Mouse (Mus musculus): Measurements from ENCODE around the gene Krtap1-3. TPM values are rescaled to one million over a fixed set of nuclear protein-coding genes. Genes with fewer than 3 reads are reported as not detected.

Krtap1-3 gene
- polyA plus RNA-seq, 1 experiment from 2014 or later, result not detected

- no peak overlapping the region for H3K27ac ChIP-seq (replicated peaks)
- DNase-seq (ENCODE audit: low spot score) (no peak), ATAC-seq (ENCODE audit: low FRiP score, low TSS enrichment) (no peak)
- no peaks in the 10 kb centered on the region for H3K27me3 ChIP-seq (ENCODE audit: control insufficient read depth, insufficient read depth, low read length)
- no peaks in the 10 kb centered on the region for H3K36me3 ChIP-seq (ENCODE audit: control insufficient read depth, insufficient read depth, low read length)
- H3K9me3 ChIP-seq (ENCODE audit: control insufficient read depth, low read length), result no peaks in the 10 kb centered on the region
- no peaks in the 10 kb centered on the region for H3K4me1 ChIP-seq (replicated peaks; ENCODE audit: control insufficient read depth, insufficient read depth)
- 85% methylated on average over 7 of the region's 7 CpGs for WGBS
- no peak overlapping the region for H3K4me3 ChIP-seq (ENCODE audit: low read depth, low read length)
- no peak overlapping the region for H3K9ac ChIP-seq (ENCODE audit: low read length)
- TF ChIP-seq EP300 (optimal IDR thresholded peaks at IDR 0.05), result no peak
- no peak for TF ChIP-seq CTCF (IDR thresholded peaks at IDR 0.05; ENCODE audit: low read depth)
- H3K4me2 ChIP-seq (replicated peaks; ENCODE audit: low read depth), result no peak overlapping the region
Observed at GRCm38 (mm10) chr11:99585096-99585495, 6.0 kb downstream of the Krtap1-3 start.

- H3K27me3 ChIP-seq (ENCODE audit: control insufficient read depth, insufficient read depth, low read length), result no peaks in the 10 kb centered on the region
- no peak within 1 kb of the TSS for H3K27ac ChIP-seq (replicated peaks)
- no peak within 1 kb of the TSS for H3K4me2 ChIP-seq (replicated peaks; ENCODE audit: low read depth)
- 83% methylated on average over 5 of the region's 5 CpGs for WGBS
- no peak within 1 kb of the TSS for H3K4me3 ChIP-seq (ENCODE audit: low read depth, low read length)
- H3K36me3 ChIP-seq (ENCODE audit: control insufficient read depth, insufficient read depth, low read length), result no peaks in the 10 kb centered on the region
- H3K9me3 ChIP-seq (ENCODE audit: control insufficient read depth, low read length), result no peaks in the 10 kb centered on the region
- H3K9ac ChIP-seq (ENCODE audit: low read length), result no peak within 1 kb of the TSS
- DNase-seq (ENCODE audit: low spot score), result no peak
- TF ChIP-seq CTCF (IDR thresholded peaks at IDR 0.05; ENCODE audit: low read depth) (no peak), EP300 (optimal IDR thresholded peaks at IDR 0.05) (no peak)
- ATAC-seq (ENCODE audit: low FRiP score, low TSS enrichment), result no peak
- no peaks in the 10 kb centered on the region for H3K4me1 ChIP-seq (replicated peaks; ENCODE audit: control insufficient read depth, insufficient read depth)
Observed at GRCm38 (mm10) chr11:99583245-99583704, 7.9 kb downstream of the Krtap1-3 start, which contains the start of gene Krtap1-4. TSS of gene Krtap1-4 (minus strand) at chr11:99583654.

GRCm38 (mm10) chr11:99581564-99581963 is 9.6 kb downstream of the Krtap1-3 start:
- no peaks in the 10 kb centered on the region for H3K36me3 ChIP-seq (ENCODE audit: control insufficient read depth, insufficient read depth, low read length)
- no peak for TF ChIP-seq EP300 (optimal IDR thresholded peaks at IDR 0.05)
- no peak for TF ChIP-seq CTCF (IDR thresholded peaks at IDR 0.05; ENCODE audit: low read depth)
- no peak for DNase-seq (ENCODE audit: low spot score)
- no peak for ATAC-seq (ENCODE audit: low FRiP score, low TSS enrichment)
- no peak overlapping the region for H3K4me3 ChIP-seq (ENCODE audit: low read depth, low read length)
- H3K4me2 ChIP-seq (replicated peaks; ENCODE audit: low read depth), result no peak overlapping the region
- WGBS, result 73% methylated on average over 6 of the region's 6 CpGs
- H3K9me3 ChIP-seq (ENCODE audit: control insufficient read depth, low read length), result no peaks in the 10 kb centered on the region
- H3K9ac ChIP-seq (ENCODE audit: low read length), result no peak overlapping the region
- H3K27ac ChIP-seq (replicated peaks), result no peak overlapping the region
- H3K27me3 ChIP-seq (ENCODE audit: control insufficient read depth, insufficient read depth, low read length), result no peaks in the 10 kb centered on the region
- no peaks in the 10 kb centered on the region for H3K4me1 ChIP-seq (replicated peaks; ENCODE audit: control insufficient read depth, insufficient read depth)

GRCm38 (mm10) chr11:99581051-99581450 is 10.1 kb downstream of the Krtap1-3 start:
- H3K4me3 ChIP-seq (ENCODE audit: low read depth, low read length), result no peak overlapping the region
- ATAC-seq (ENCODE audit: low FRiP score, low TSS enrichment) (no peak), DNase-seq (ENCODE audit: low spot score) (no peak)
- WGBS, result 86% methylated on average over 5 of the region's 5 CpGs
- H3K4me2 ChIP-seq (replicated peaks; ENCODE audit: low read depth), result no peak overlapping the region
- H3K9me3 ChIP-seq (ENCODE audit: control insufficient read depth, low read length), result no peaks in the 10 kb centered on the region
- H3K9ac ChIP-seq (ENCODE audit: low read length), result no peak overlapping the region
- no peaks in the 10 kb centered on the region for H3K4me1 ChIP-seq (replicated peaks; ENCODE audit: control insufficient read depth, insufficient read depth)
- no peaks in the 10 kb centered on the region for H3K36me3 ChIP-seq (ENCODE audit: control insufficient read depth, insufficient read depth, low read length)
- H3K27ac ChIP-seq (replicated peaks), result no peak overlapping the region
- TF ChIP-seq CTCF (IDR thresholded peaks at IDR 0.05; ENCODE audit: low read depth) (no peak), EP300 (optimal IDR thresholded peaks at IDR 0.05) (no peak)
- H3K27me3 ChIP-seq (ENCODE audit: control insufficient read depth, insufficient read depth, low read length), result no peaks in the 10 kb centered on the region

GRCm38 (mm10) chr11:99580636-99581035 is 10.5 kb downstream of the Krtap1-3 start, which contains the start of gene Krtap1-5:
TSS of gene Krtap1-5 (minus strand) at chr11:99581016.
- Histone ChIP-seq H3K4me2 (replicated peaks; ENCODE audit: low read depth) (no peak within 1 kb of the TSS), H3K27ac (replicated peaks) (no peak within 1 kb of the TSS), H3K4me3 (ENCODE audit: low read depth, low read length) (no peak within 1 kb of the TSS), H3K9ac (ENCODE audit: low read length) (no peak within 1 kb of the TSS), H3K27me3 (ENCODE audit: control insufficient read depth, insufficient read depth, low read length) (no peaks in the 10 kb centered on the region), H3K9me3 (ENCODE audit: control insufficient read depth, low read length) (no peaks in the 10 kb centered on the region), H3K36me3 (ENCODE audit: control insufficient read depth, insufficient read depth, low read length) (no peaks in the 10 kb centered on the region), H3K4me1 (replicated peaks; ENCODE audit: control insufficient read depth, insufficient read depth) (no peaks in the 10 kb centered on the region)
- DNase-seq (ENCODE audit: low spot score) (no peak), ATAC-seq (ENCODE audit: low FRiP score, low TSS enrichment) (no peak)
- WGBS, result 83% methylated on average over 6 of the region's 6 CpGs
- no peak for TF ChIP-seq CTCF (IDR thresholded peaks at IDR 0.05; ENCODE audit: low read depth)
- no peak for TF ChIP-seq EP300 (optimal IDR thresholded peaks at IDR 0.05)

- Histone ChIP-seq H3K4me1 (replicated peaks; ENCODE audit: control insufficient read depth, insufficient read depth) (no peaks in the 10 kb centered on the region), H3K4me3 (ENCODE audit: low read depth, low read length) (no peak overlapping the region), H3K27me3 (ENCODE audit: control insufficient read depth, insufficient read depth, low read length) (no peaks in the 10 kb centered on the region), H3K27ac (replicated peaks) (no peak overlapping the region), H3K4me2 (replicated peaks; ENCODE audit: low read depth) (peak overlapping the region; percentile 38), H3K9me3 (ENCODE audit: control insufficient read depth, low read length) (no peaks in the 10 kb centered on the region), H3K36me3 (ENCODE audit: control insufficient read depth, insufficient read depth, low read length) (no peaks in the 10 kb centered on the region), H3K9ac (ENCODE audit: low read length) (no peak overlapping the region)
- peak; percentile 68; the same call in 1 of the 2 replicates for ATAC-seq (ENCODE audit: low FRiP score, low TSS enrichment)
- TF ChIP-seq EP300 (optimal IDR thresholded peaks at IDR 0.05), result no peak
- TF ChIP-seq CTCF (IDR thresholded peaks at IDR 0.05; ENCODE audit: low read depth), result peak; percentile 95
- peak; percentile 80 for DNase-seq (ENCODE audit: low spot score)
- WGBS, result 2% methylated on average over 7 of the region's 7 CpGs
Observed at GRCm38 (mm10) chr11:99574106-99574505, 17.0 kb downstream of the Krtap1-3 start.
